Mouse (Mus musculus) liver, embryonic 14.5 days (tissue): ENCODE measurements around the gene Rrbp1.

ENCODE experiments used
- CTCF ChIP-seq: IDR thresholded peaks from 2 replicates; pipeline ENCODE4 v1.5.1; 2016; ENCODE audit warnings: antibody characterized with exemption, low read depth, control low read depth
- EP300 ChIP-seq: IDR thresholded peaks from 2 replicates; pipeline ENCODE4 v1.6.1; 2016; ENCODE audit warnings: antibody characterized with exemption, low read depth

DNA sequence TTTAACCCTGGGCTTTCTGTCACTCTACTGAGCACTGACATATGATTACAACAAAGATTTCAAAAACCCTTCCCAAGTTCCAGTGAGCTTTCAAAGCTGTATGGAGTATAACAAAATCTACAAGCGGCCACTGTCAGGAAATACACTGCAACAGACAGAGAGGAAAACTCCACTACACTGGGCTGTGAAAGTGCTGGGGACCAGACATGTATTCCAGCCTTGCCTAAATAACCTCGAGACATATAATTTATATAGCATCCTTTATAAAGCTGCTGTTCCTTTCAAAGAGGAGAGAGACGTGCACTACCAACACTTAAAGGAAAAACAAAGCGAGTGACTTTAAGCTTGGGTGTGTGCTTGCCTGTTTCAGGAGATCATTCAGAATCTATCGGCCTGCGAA lies 4.4 kb downstream of the Rrbp1 start:
- TF ChIP-seq CTCF: no peak
- no peak for TF ChIP-seq EP300
